Mouse (Mus musculus) cerebellum, adult 2 months (tissue): Measurements from ENCODE around the gene Dnajc10.

Experiments used
- CTCF ChIP-seq: fragments of 200-500 bp; IDR thresholded peaks from 2 replicates; pipeline ENCODE4 v1.5.1; 2011; ENCODE audit warnings: low read depth, mild to moderate bottlenecking, control low read depth, low read length, moderate library complexity, borderline replicate concordance; ENCODE audit not compliant: insufficient read depth
- POLR2A ChIP-seq: fragments of 200-500 bp; IDR thresholded peaks from 2 replicates; pipeline ENCODE4 v1.6.1; 2011; ENCODE audit warnings: low read length, control low read depth, borderline replicate concordance; ENCODE audit not compliant: insufficient read depth

GRCm38 (mm10) chr2:80328961-80329653, 13.8 kb downstream of the Dnajc10 start:
- no peak for TF ChIP-seq CTCF
- TF ChIP-seq POLR2A, result no peak
